ENCODE assay signal across 27 mouse cellular contexts in the genomic region with DNA sequence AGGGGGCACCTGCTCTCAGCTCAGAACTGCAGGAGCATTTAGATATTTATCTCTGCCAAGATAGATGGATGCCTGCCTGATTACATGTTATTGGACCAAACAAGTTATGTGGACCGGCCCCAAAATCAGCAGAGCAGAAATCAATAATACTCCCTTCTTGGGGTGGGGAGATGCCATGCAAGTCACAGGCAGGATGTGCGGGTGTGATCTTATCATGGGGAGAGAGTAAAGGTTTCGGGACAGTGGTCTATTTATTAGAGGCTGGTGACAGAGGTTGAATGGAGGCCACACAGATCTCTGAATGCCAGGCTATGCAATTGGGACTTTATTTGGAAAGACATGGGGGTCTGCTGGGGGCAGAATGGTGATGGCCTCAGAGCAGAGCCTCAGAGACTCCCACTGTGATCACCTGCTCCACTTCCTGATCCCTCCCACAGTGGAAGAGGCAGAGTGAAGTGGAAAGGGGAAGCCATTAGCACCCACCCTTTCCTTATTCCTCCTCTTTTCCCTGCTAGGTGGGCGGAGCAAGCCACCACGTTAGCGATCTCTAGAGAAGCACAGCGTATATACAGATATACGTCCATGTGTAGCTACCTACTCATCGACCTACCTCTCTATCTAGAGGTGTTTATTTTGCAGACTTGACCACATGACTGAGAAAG. TPM values are rescaled to one million over a fixed set of nuclear protein-coding genes. Genes with fewer than 3 reads are reported as not detected.
A peak's percentile ranks its signal among the peaks of the same experiment; 100 is the strongest.
DNase-seq lines count a peak whose midpoint lies in the region; ATAC-seq and TF ChIP-seq lines count a peak whose summit lies in the region.
"Had no signal": no experiment of that assay in that cellular context is flagged by ENCODE, and none has a peak within 500 bp of the region (broad histone marks: within the 10 kb centered on the region; RNA-seq: fewer than 3 reads in every experiment).

No protein-coding gene starts in this region.

- 78% methylated on average over 9 of the region's 9 CpGs for WGBS in forebrain, postnatal 0 days
- 82% methylated on average over 9 of the region's 9 CpGs for WGBS in forebrain, embryonic 11.5 days

- no peak for DNase-seq in forebrain, postnatal 0 days
- DNase-seq in forebrain, embryonic 11.5 days (ENCODE audit: low spot score), result no peak
- peak; percentile 38 for DNase-seq in thymus, postnatal 14 days
- no peak for DNase-seq in thymus, adult 18-20 months
- peak; percentile 83 for DNase-seq in induced T-regulatory cell, adult 2 months (ENCODE audit: low read depth)
- DNase-seq in cerebellum, adult 9-10 months, result no peak
- DNase-seq in adrenal gland, postnatal 36 days, result no peak
- DNase-seq: adrenal gland, postnatal 14 days; cerebellum, adult 9-11 months; heart, postnatal 10 days; kidney, postnatal 25 days; layer of hippocampus, postnatal 36 days; liver, embryonic 13.5 days; lung, adult 2 months; lung, postnatal 36 days had no signal

- H3K27me3 ChIP-seq in forebrain, postnatal 0 days (ENCODE audit: insufficient read depth, low read length), result no peaks in the 10 kb centered on the region
- H3K27me3 ChIP-seq in forebrain, embryonic 11.5 days (ENCODE audit: control insufficient read depth, insufficient read depth, low read length), result no peaks in the 10 kb centered on the region
- H3K27me3 ChIP-seq: heart, embryonic 12.5 days; limb, embryonic 13.5 days; liver, embryonic 13.5 days; neural tube, embryonic 13.5 days had no signal

- H3K9ac ChIP-seq in forebrain, postnatal 0 days, result no peak overlapping the region
- no peak overlapping the region for H3K9ac ChIP-seq in forebrain, embryonic 11.5 days (ENCODE audit: low read length)
- H3K9ac ChIP-seq: heart, embryonic 12.5 days; limb, embryonic 13.5 days; liver, embryonic 13.5 days; neural tube, embryonic 13.5 days had no signal

- peak overlapping the region; percentile 64 for H3K27ac ChIP-seq in forebrain, postnatal 0 days (ENCODE audit: low read depth, low read length)
- H3K27ac ChIP-seq in forebrain, embryonic 11.5 days (ENCODE audit: low read depth, low read length), result no peak overlapping the region
- H3K27ac ChIP-seq: embryonic facial prominence, embryonic 10.5 days; hindbrain, embryonic 10.5 days; layer of hippocampus, adult 2 months; limb, embryonic 13.5 days; liver, embryonic 13.5 days; neural tube, embryonic 13.5 days had no signal

- no peaks in the 10 kb centered on the region for H3K36me3 ChIP-seq in forebrain, postnatal 0 days (ENCODE audit: insufficient read depth)
- H3K36me3 ChIP-seq in forebrain, embryonic 11.5 days (ENCODE audit: control insufficient read depth, insufficient read depth, low read length), result no peaks in the 10 kb centered on the region
- H3K36me3 ChIP-seq: embryonic facial prominence, embryonic 10.5 days; heart, embryonic 12.5 days; hindbrain, embryonic 10.5 days; limb, embryonic 13.5 days; liver, embryonic 13.5 days; neural tube, embryonic 13.5 days had no signal

- no peak for TF ChIP-seq CTCF in forebrain, postnatal 0 days (IDR thresholded peaks at IDR 0.05; ENCODE audit: low read depth)

- no peak overlapping the region for H3K4me3 ChIP-seq in forebrain, postnatal 0 days (ENCODE audit: low read depth, low read length)
- no peak overlapping the region for H3K4me3 ChIP-seq in forebrain, embryonic 11.5 days (ENCODE audit: low read depth, low read length)
- H3K4me3 ChIP-seq: embryonic facial prominence, embryonic 10.5 days; heart, embryonic 12.5 days; hindbrain, embryonic 10.5 days; layer of hippocampus, adult 2 months; limb, embryonic 13.5 days; liver, embryonic 13.5 days; neural tube, embryonic 13.5 days had no signal

- H3K4me1 ChIP-seq in forebrain, postnatal 0 days (ENCODE audit: insufficient read depth), result peaks cover 4% of the 10 kb centered on the region; the same call in 1 of the 2 replicates
- H3K4me1 ChIP-seq in forebrain, embryonic 11.5 days (replicated peaks; ENCODE audit: control insufficient read depth, insufficient read depth, low read length), result no peaks in the 10 kb centered on the region; the same call in 1 of the 2 replicates

- no peak overlapping the region for H3K4me2 ChIP-seq in forebrain, postnatal 0 days (ENCODE audit: low read depth)
- H3K4me2 ChIP-seq in forebrain, embryonic 11.5 days (ENCODE audit: low read depth, low read length, severe bottlenecking), result no peak overlapping the region
- H3K4me2 ChIP-seq: heart, embryonic 12.5 days; limb, embryonic 13.5 days; liver, embryonic 13.5 days; neural tube, embryonic 13.5 days had no signal

- ATAC-seq in forebrain, postnatal 0 days, result no peak
- no peak for ATAC-seq in forebrain, embryonic 11.5 days (replicated peaks; ENCODE audit: low FRiP score)
- ATAC-seq: hindbrain, embryonic 16.5 days; intestine, postnatal 0 days had no signal

- no peaks in the 10 kb centered on the region for H3K9me3 ChIP-seq in forebrain, postnatal 0 days (ENCODE audit: low read length)
- H3K9me3 ChIP-seq in forebrain, embryonic 11.5 days (ENCODE audit: control insufficient read depth, low read length), result no peaks in the 10 kb centered on the region
- H3K9me3 ChIP-seq: embryonic facial prominence, embryonic 10.5 days; hindbrain, embryonic 10.5 days; limb, embryonic 13.5 days; liver, embryonic 13.5 days; neural tube, embryonic 13.5 days had no signal

RNA-seq across cellular contexts. Expression of gene Chrna9, which starts 13.1 kb away (rescaled TPM):
- total RNA-seq in forebrain, postnatal 0 days (2014; rRNA removed), result 0.52 TPM in 1 of 2 replicates, not detected in the other
- polyA plus RNA-seq in forebrain, postnatal 0 days (2015; fragmentation: Nextera tagmentation; extraction: Ambion mirVana), result not detected in 2 replicates
- not detected in 2 replicates for polyA plus RNA-seq in forebrain, embryonic 11.5 days (2014; fragmentation: Nextera tagmentation; extraction: Ambion mirVana)
- total RNA-seq in adrenal gland, postnatal 36 days (2021), result not detected
- total RNA-seq: layer of hippocampus, adult 2 months; layer of hippocampus, postnatal 36 days; left cerebral cortex, postnatal 10 days had no signal
- polyA plus RNA-seq: brain, embryonic 14.5 days; cortical plate, adult 2 months; gonadal fat pad, adult 2 months; hindbrain, embryonic 16.5 days; intestine, postnatal 0 days; liver, embryonic 13.5 days; neural tube, embryonic 13.5 days had no signal

Comparison
In these comparisons a context has a peak if more than half of its experiments do, and no peak if none do; other contexts are left out.
1. DNase-seq: peak in thymus, postnatal 14 days (single experiment) and induced T-regulatory cell, adult 2 months (single experiment); none in forebrain, postnatal 0 days (single experiment), forebrain, embryonic 11.5 days (single experiment), thymus, adult 18-20 months (0 of 2), cerebellum, adult 9-10 months (single experiment) and adrenal gland, postnatal 36 days (0 of 2).